Mouse (Mus musculus) left cerebral cortex, adult 2 months (tissue): Measurements from ENCODE around the gene Hsd17b2. TPM values are rescaled to one million over a fixed set of nuclear protein-coding genes. Genes with fewer than 3 reads are reported as not detected.

Source experiments
- DNase-seq, 2 experiments: peaks; one replicate each; pipeline ENCODE4 v3.0.0; 2021 to 2022; ENCODE audit warnings: low spot score in 2 of 2, mixed read lengths in 1 of 2; ENCODE audit errors: extremely low spot score in 1 of 2
- H3K27ac ChIP-seq: fragments of 200-600 bp; 2 replicates; pipeline ENCODE4 v1.8.1; 2022
- H3K4me3 ChIP-seq: fragments of 200-600 bp; 2 replicates; pipeline ENCODE4 v1.8.1; 2022
- CTCF ChIP-seq: fragments of 200-600 bp; IDR thresholded peaks from 2 replicates; pipeline ENCODE4 v1.8.1; 2022; ENCODE audit warnings: antibody characterized with exemption, mild to moderate bottlenecking, moderate library complexity
- intact Hi-C: fragments of 180-260 bp; cut with DNase I; formaldehyde crosslinking; loops from one replicate; pipeline ENCODE4 v1.15.1; 2025
- total RNA-seq, 2 experiments: library from RNA; stranded (reverse); gene quantifications; 2 replicates each; pipeline ENCODE4 v1.2.3; 2021

Hsd17b2 gene
- total RNA-seq, 2 experiments from 2014 or later = not detected

DNA sequence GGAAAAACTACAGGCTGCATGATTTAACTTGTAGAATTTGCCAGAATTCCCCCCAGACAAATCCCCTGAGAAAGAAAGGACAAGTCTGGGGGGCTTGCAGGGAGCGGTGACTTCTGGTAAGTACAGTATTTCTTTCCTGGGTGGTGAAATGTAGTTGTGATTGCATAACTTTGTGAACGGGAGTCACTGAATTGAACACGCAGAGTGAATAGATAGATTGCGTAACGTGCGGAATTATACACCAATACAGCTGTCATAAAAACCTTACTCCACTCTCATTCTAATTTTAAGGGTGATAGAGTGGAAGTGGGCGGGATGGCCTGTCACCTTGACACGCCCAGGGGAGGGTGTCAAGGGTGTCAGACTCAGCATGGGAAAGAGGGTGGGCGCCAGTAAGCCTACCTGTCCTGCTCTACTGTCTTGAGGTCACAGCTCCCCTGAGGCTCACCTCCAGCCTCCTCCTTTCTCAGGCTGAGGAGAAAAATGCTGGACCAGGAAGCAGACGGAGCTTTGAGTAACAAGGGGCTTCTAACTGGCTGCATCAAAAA, 17.7 kb upstream of the Hsd17b2 start:
- no peak for DNase-seq
- no peak for TF ChIP-seq CTCF
- Histone ChIP-seq H3K27ac (no peak overlapping the region), H3K4me3 (no peak overlapping the region)
- intact Hi-C loops = no loop called here

DNA sequence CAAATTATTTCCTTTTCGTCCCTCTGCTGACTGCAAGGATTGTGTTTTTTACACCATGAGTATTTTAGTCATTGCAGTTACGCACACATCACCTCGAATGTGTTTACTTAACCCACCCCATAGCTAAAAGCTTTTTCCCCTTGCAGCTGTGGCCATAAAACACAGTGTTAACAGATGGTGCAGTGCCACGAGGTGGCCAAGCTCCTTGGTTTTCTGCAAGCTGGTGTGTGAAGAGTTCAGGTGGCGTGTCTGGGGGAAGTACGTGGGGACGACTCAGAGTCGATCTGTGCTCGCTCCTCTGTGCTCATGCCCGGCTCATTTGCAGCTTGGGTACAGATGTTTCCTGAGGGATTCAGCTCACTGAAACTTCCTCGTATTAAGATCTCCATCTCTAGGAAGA, 17.2 kb upstream of the Hsd17b2 start:
- Histone ChIP-seq H3K4me3 (no peak overlapping the region), H3K27ac (no peak overlapping the region)
- no peak for DNase-seq
- intact Hi-C loops = no loop called here
- no peak for TF ChIP-seq CTCF

GRCm38 (mm10) chr8:117687890-117688289, 13.8 kb upstream of the Hsd17b2 start:
- Histone ChIP-seq H3K27ac (no peak overlapping the region), H3K4me3 (no peak overlapping the region)
- TF ChIP-seq CTCF = no peak
- no peak for DNase-seq
- intact Hi-C loops = no loop called here

GRCm38 (mm10) chr8:117692131-117692530, 9.6 kb upstream of the Hsd17b2 start:
- no peak overlapping the region for H3K27ac ChIP-seq
- no peak for TF ChIP-seq CTCF
- no peak for DNase-seq
- intact Hi-C loops = no loop called here
- no peak overlapping the region for H3K4me3 ChIP-seq

DNA sequence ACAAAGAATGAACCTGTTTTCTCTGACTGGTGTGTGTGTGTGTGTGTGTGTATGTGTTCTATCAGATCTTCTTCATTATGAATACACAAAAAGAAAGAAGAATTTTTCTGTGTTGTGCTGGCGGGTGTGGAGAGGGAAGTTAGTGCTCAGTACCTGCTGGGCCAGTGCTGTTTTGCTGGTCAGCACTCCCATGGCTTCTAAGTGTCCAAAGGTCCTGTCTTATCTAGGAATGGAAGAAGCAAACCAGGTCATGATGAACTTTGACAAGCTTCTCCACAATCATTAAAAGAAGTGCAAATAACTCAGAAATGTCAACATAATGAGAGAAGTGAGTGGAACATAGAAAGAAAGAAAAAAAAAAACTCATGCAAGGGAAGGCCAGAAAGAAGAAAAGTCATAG, 6.1 kb upstream of the Hsd17b2 start:
- Histone ChIP-seq H3K27ac (no peak overlapping the region), H3K4me3 (no peak overlapping the region)
- intact Hi-C loops = no loop called here
- no peak for TF ChIP-seq CTCF
- no peak for DNase-seq

DNA sequence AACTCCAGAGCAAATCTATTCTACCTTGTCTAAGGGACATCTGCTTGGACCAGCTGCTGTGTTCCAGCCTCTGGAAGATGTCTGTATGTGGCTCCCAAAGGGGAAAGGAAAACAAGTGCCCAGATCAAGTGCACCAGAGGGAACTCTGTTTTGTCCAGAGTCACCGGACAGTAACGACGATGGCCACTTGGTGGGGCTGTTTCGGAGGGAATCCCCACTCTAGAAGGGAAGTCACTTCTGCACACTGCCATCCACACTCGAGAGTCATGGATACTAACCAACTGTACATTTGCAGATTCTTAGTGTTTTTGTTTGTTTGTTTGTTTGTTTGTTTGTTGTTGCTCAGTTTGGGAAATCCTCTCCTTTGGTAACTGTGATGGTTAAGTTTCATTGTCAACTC, 4.5 kb upstream of the Hsd17b2 start:
- Histone ChIP-seq H3K4me3 (no peak overlapping the region), H3K27ac (no peak overlapping the region)
- peak; percentile 10 to 40 for DNase-seq
- peak; percentile 62 for TF ChIP-seq CTCF
- intact Hi-C loops = no loop called here

- intact Hi-C loops = no loop called here
- no peak for TF ChIP-seq CTCF
- DNase-seq = no peak
- Histone ChIP-seq H3K4me3 (no peak overlapping the region), H3K27ac (no peak overlapping the region)
These were observed 1.0 kb upstream of the Hsd17b2 start for GRCm38 (mm10) chr8:117700699-117701098.

DNA sequence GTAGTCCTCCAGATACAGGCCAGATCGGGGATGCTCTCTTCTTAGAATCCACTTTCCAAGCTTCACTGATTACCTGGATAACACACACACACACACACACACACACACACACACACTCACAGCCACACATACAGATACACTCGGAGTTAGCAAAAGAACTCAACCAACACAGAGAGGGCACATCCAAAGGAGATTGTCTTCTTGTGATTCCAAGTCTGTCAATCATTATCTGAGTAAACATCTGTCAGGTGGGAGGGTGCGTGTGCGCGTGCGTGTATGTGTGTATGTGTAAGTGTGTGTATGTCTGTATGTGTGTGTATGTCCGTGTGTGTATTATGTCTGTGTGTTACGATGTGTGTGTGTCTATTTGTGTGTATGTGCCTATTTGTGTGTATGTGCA, 458 bp upstream of the Hsd17b2 start:
- intact Hi-C loops = no loop called here
- no peak overlapping the region for H3K4me3 ChIP-seq
- DNase-seq = no peak
- no peak overlapping the region for H3K27ac ChIP-seq
- no peak for TF ChIP-seq CTCF

DNA sequence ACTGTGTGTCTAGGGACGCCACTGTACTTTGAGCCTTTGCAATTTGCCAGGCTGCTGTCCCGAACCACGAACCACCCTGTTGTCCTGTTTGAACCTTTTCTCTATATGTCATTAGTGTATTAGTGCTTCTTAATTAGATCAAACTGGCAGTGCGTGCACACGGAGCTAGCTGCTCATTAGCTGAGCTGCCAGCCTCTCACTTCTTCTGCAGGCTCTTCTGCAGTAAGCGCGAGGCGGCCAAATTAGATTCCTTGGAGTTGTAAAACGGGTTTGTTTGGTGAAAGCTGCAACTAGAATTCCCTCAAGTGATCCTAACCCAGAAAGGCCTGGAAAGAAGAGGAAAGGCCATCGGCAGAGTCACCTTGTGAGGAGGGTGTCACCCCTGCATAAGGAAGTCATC, 997 bp downstream of the Hsd17b2 start:
- no peak for DNase-seq
- Histone ChIP-seq H3K4me3 (no peak overlapping the region), H3K27ac (no peak overlapping the region)
- intact Hi-C loops = no loop called here
- no peak for TF ChIP-seq CTCF

DNA sequence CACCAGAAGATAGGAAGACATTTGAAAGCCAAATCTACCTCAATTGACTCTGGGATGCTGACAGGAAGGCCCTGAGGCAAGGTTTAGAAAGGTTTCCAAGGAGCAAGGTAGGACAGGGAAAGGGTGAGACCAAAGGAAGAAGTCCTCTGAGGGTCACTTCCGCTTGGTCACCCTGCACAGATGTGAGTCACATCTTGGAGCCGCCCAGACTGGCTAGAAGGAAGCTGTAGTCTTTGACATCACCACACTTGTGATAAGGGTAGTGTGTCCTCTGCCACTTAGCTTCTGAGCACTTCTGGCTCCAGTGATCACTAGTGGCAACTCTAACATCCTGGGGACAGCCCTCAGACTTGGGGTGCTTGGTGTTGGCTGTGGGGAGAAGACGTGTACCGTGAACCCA, 4.4 kb downstream of the Hsd17b2 start:
- no peak for TF ChIP-seq CTCF
- intact Hi-C loops = no loop called here
- DNase-seq = no peak
- no peak overlapping the region for H3K4me3 ChIP-seq
- no peak overlapping the region for H3K27ac ChIP-seq

DNA sequence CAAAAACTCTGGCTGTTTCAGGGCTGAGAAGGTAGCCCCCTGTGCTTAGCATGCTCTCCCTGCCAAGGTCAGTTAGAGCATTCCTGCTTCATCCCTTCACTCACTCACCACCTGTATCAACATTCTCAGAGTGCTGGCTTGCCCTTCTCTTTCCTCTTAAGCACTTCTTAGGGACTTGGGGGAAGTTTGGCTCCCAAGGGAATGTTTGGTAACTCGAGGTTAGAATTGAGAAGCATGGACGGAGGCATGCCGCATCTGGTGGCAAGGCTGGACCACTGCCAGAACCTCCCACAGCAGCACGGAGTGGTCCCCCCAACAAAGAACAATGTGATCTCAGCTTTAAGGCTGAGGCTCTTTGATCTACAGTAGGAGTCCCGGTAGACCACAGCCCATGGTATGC, 10.5 kb downstream of the Hsd17b2 start:
- Histone ChIP-seq H3K4me3 (no peak overlapping the region), H3K27ac (no peak overlapping the region)
- no peak for DNase-seq
- intact Hi-C loops = no loop called here
- TF ChIP-seq CTCF = no peak

GRCm38 (mm10) chr8:117714604-117715003, 12.9 kb downstream of the Hsd17b2 start:
- intact Hi-C loops = no loop called here
- TF ChIP-seq CTCF = no peak
- no peak for DNase-seq
- no peak overlapping the region for H3K4me3 ChIP-seq
- H3K27ac ChIP-seq = no peak overlapping the region

GRCm38 (mm10) chr8:117715896-117716295, 14.2 kb downstream of the Hsd17b2 start:
- intact Hi-C loops = no loop called here
- DNase-seq = no peak
- Histone ChIP-seq H3K4me3 (no peak overlapping the region), H3K27ac (no peak overlapping the region)
- TF ChIP-seq CTCF = no peak
